10 mouse cellular contexts compared by ENCODE assay signal in the genomic region with DNA sequence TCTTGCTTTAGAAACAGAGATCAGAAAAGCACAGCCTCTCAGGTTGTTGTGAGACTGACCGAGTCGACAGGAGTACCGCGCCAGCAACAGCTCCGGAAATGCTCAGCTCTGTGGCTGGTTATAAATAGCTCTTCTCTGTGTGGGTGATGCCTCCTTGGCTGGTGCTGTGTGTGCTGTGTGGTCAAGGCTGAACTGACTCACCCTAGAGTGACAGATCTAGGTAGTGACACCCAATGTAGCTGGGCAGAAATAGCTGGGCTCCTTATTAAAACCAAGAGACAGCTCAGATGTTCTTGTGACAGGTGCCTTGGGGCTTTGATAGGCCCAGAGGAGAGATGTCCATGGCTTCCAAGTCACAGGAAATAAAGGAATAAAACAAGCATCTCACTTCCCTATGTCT.
DNase-seq lines count a peak whose midpoint lies in the region; ATAC-seq and TF ChIP-seq lines count a peak whose summit lies in the region.
"Had no signal": no experiment of that assay in that cellular context is flagged by ENCODE, and none has a peak within 500 bp of the region (broad histone marks: within the 10 kb centered on the region; RNA-seq: fewer than 3 reads in every experiment).

No protein-coding gene starts in this region.

- H3K4me3 ChIP-seq in left cerebral cortex, adult 2 months = no peak overlapping the region
- no peak overlapping the region for H3K4me3 ChIP-seq in kidney, embryonic 14.5 days (ENCODE audit: low read length)
- H3K4me3 ChIP-seq: embryonic facial prominence, embryonic 12.5 days; limb, embryonic 13.5 days had no signal

- H3K4me1 ChIP-seq in kidney, embryonic 14.5 days (ENCODE audit: control insufficient read depth, insufficient read depth, low read length) = no peaks in the 10 kb centered on the region
- H3K4me1 ChIP-seq: embryonic facial prominence, embryonic 12.5 days had no signal

- DNase-seq in adrenal gland, adult (ENCODE audit: inconsistent age in 2 of 2, low spot score in 1 of 2) = peak; percentile 82 to 92
- DNase-seq in adrenal gland, postnatal 4 days (ENCODE audit: low spot score in 2 of 2) = no peak
- DNase-seq in adrenal gland, adult 8-10 months = peak; percentile 81
- DNase-seq in gastrocnemius, adult 8-10 months (ENCODE audit: low spot score in 2 of 2) = peak; percentile 41 to 69
- peak; percentile 18 to 26 for DNase-seq in left cerebral cortex, adult 2 months (ENCODE audit: extremely low spot score in 1 of 2, low spot score in 2 of 2)
- DNase-seq in spleen, postnatal 36 days (ENCODE audit: low spot score in 2 of 2) = peak; percentile 73 to 75
- no peak for DNase-seq in ovary, postnatal 36 days (ENCODE audit: low spot score)

- WGBS in kidney, embryonic 14.5 days = 89% methylated on average over 5 of the region's 5 CpGs

- no peak for TF ChIP-seq CTCF in left cerebral cortex, adult 2 months (IDR thresholded peaks at IDR 0.05)

- no peaks in the 10 kb centered on the region for H3K9me3 ChIP-seq in kidney, embryonic 14.5 days (ENCODE audit: control insufficient read depth, low read length)
- H3K9me3 ChIP-seq: embryonic facial prominence, embryonic 12.5 days; limb, embryonic 13.5 days had no signal

- H3K4me2 ChIP-seq in kidney, embryonic 14.5 days (replicated peaks; ENCODE audit: low read depth, low read length) = no peak overlapping the region
- H3K4me2 ChIP-seq: embryonic facial prominence, embryonic 12.5 days; limb, embryonic 13.5 days had no signal

- H3K27me3 ChIP-seq in kidney, embryonic 14.5 days (ENCODE audit: control insufficient read depth, insufficient read depth, low read length) = no peaks in the 10 kb centered on the region
- H3K27me3 ChIP-seq: embryonic facial prominence, embryonic 12.5 days; limb, embryonic 13.5 days had no signal

- intact Hi-C loops in left cerebral cortex, adult 2 months (cut with DNase I) = no loop called here

- no peak for ATAC-seq in kidney, embryonic 14.5 days (ENCODE audit: low FRiP score, low TSS enrichment)

- no peaks in the 10 kb centered on the region for H3K36me3 ChIP-seq in kidney, embryonic 14.5 days (ENCODE audit: control insufficient read depth, insufficient read depth, low read length)
- H3K36me3 ChIP-seq: embryonic facial prominence, embryonic 12.5 days; limb, embryonic 13.5 days had no signal

- no peak overlapping the region for H3K9ac ChIP-seq in kidney, embryonic 14.5 days (ENCODE audit: low read depth, low read length)
- H3K9ac ChIP-seq: embryonic facial prominence, embryonic 12.5 days; limb, embryonic 13.5 days had no signal

- no peak overlapping the region for H3K27ac ChIP-seq in left cerebral cortex, adult 2 months
- no peak overlapping the region for H3K27ac ChIP-seq in kidney, embryonic 14.5 days (ENCODE audit: low read depth, low read length)
- H3K27ac ChIP-seq: embryonic facial prominence, embryonic 12.5 days; limb, embryonic 13.5 days had no signal

Comparison
In these comparisons a context has a peak if more than half of its experiments do, and no peak if none do; other contexts are left out.
1. DNase-seq: peak in adrenal gland, adult (2 of 2), adrenal gland, adult 8-10 months (single experiment), gastrocnemius, adult 8-10 months (2 of 2), left cerebral cortex, adult 2 months (2 of 2) and spleen, postnatal 36 days (2 of 2); none in adrenal gland, postnatal 4 days (0 of 2) and ovary, postnatal 36 days (single experiment).